In genomic region chr11:107545747-107546476, GRCm38 (mm10) we compare ENCODE assay signal across 8 mouse cellular contexts. TPM values are rescaled to one million over a fixed set of nuclear protein-coding genes. Genes with fewer than 3 reads are reported as not detected.
DNase-seq lines count a peak whose midpoint lies in the region; ATAC-seq lines count a peak whose summit lies in the region.

No protein-coding gene starts in this region.

- H3K4me3 ChIP-seq in heart, embryonic 14.5 days (ENCODE audit: control insufficient read depth in 1 of 2, insufficient read depth in 1 of 2, low read depth in 1 of 2, low read length in 2 of 2) = peak overlapping the region in 1 of 2 experiments; percentile 99; a peak in 2 of 4 replicates
- H3K4me3 ChIP-seq in hindbrain, embryonic 11.5 days (ENCODE audit: low read depth, low read length) = peak overlapping the region; percentile 96; the same call in 1 of the 2 replicates
- H3K4me3 ChIP-seq in limb, embryonic 12.5 days (replicated peaks) = peak overlapping the region; percentile 95
- no peak overlapping the region for H3K4me3 ChIP-seq in neural tube, embryonic 12.5 days

- H3K36me3 ChIP-seq in heart, embryonic 14.5 days (ENCODE audit: control insufficient read depth, insufficient read depth, low read length) = peaks cover 18% of the 10 kb centered on the region
- no peaks in the 10 kb centered on the region for H3K36me3 ChIP-seq in hindbrain, embryonic 11.5 days (ENCODE audit: control insufficient read depth, insufficient read depth, low read length)
- H3K36me3 ChIP-seq in limb, embryonic 12.5 days = peaks cover 14% of the 10 kb centered on the region; the same call in 1 of the 2 replicates
- peaks cover 7% of the 10 kb centered on the region; the same call in 1 of the 2 replicates for H3K36me3 ChIP-seq in neural tube, embryonic 12.5 days

- intact Hi-C loops in heart, postnatal 36 days (cut with DNase I) = no loop called here

- H3K9me3 ChIP-seq in heart, embryonic 14.5 days (ENCODE audit: control insufficient read depth, low read length) = no peaks in the 10 kb centered on the region
- no peaks in the 10 kb centered on the region for H3K9me3 ChIP-seq in hindbrain, embryonic 11.5 days (ENCODE audit: control insufficient read depth, low read length)
- no peaks in the 10 kb centered on the region for H3K9me3 ChIP-seq in limb, embryonic 12.5 days
- no peaks in the 10 kb centered on the region for H3K9me3 ChIP-seq in neural tube, embryonic 12.5 days

- no peak for DNase-seq in heart, postnatal 36 days
- DNase-seq in hindbrain, embryonic 11.5 days (ENCODE audit: low spot score) = peak; percentile 9
- DNase-seq in right cerebral cortex, postnatal 25 days = no peak
- DNase-seq in cerebellum, adult 11-12 months = no peak
- no peak for DNase-seq in spleen, postnatal 10 days (ENCODE audit: low spot score in 2 of 2)

- peak overlapping the region; percentile 100 for H3K4me2 ChIP-seq in heart, embryonic 14.5 days (ENCODE audit: low read length)
- peak overlapping the region; percentile 100 for H3K4me2 ChIP-seq in hindbrain, embryonic 11.5 days (replicated peaks; ENCODE audit: low read depth, low read length)
- H3K4me2 ChIP-seq in limb, embryonic 12.5 days = peak overlapping the region; percentile 99
- peak overlapping the region; percentile 97 for H3K4me2 ChIP-seq in neural tube, embryonic 12.5 days (replicated peaks)

- WGBS in heart, embryonic 14.5 days = 26% methylated on average over 13 of the region's 13 CpGs
- 23% methylated on average over 13 of the region's 13 CpGs for WGBS in hindbrain, embryonic 11.5 days
- WGBS in limb, embryonic 12.5 days = 25% methylated on average over 13 of the region's 13 CpGs
- WGBS in neural tube, embryonic 12.5 days = 27% methylated on average over 13 of the region's 13 CpGs

- no peak overlapping the region for H3K9ac ChIP-seq in heart, embryonic 14.5 days (ENCODE audit: low read length)
- H3K9ac ChIP-seq in hindbrain, embryonic 11.5 days (ENCODE audit: low read depth, low read length) = no peak overlapping the region; the same call in 1 of the 2 replicates
- no peak overlapping the region for H3K9ac ChIP-seq in limb, embryonic 12.5 days (replicated peaks)
- H3K9ac ChIP-seq in neural tube, embryonic 12.5 days = no peak overlapping the region

- H3K27me3 ChIP-seq in heart, embryonic 14.5 days (ENCODE audit: control insufficient read depth, insufficient read depth, low read length) = no peaks in the 10 kb centered on the region
- H3K27me3 ChIP-seq in hindbrain, embryonic 11.5 days (ENCODE audit: control insufficient read depth, insufficient read depth, low read length) = peaks cover 4% of the 10 kb centered on the region; the same call in 1 of the 2 replicates
- no peaks in the 10 kb centered on the region for H3K27me3 ChIP-seq in limb, embryonic 12.5 days
- no peaks in the 10 kb centered on the region for H3K27me3 ChIP-seq in neural tube, embryonic 12.5 days (replicated peaks)

- no peak for ATAC-seq in heart, embryonic 14.5 days (ENCODE audit: insufficient number of reproducible peaks, insufficient read depth, low FRiP score, low read depth)
- no peak for ATAC-seq in hindbrain, embryonic 11.5 days (ENCODE audit: low FRiP score)
- ATAC-seq in limb, embryonic 12.5 days (ENCODE audit: insufficient number of reproducible peaks, insufficient read depth, low FRiP score, low TSS enrichment, low read depth) = no peak
- ATAC-seq in neural tube, embryonic 12.5 days (ENCODE audit: low FRiP score, low read depth) = no peak

- no peak overlapping the region for H3K27ac ChIP-seq in heart, embryonic 14.5 days (replicated peaks in 1 of 2; ENCODE audit: control insufficient read depth in 1 of 2, insufficient read depth in 1 of 2, low read depth in 2 of 2, low read length in 2 of 2)
- no peak overlapping the region for H3K27ac ChIP-seq in hindbrain, embryonic 11.5 days (ENCODE audit: low read depth, low read length)
- no peak overlapping the region for H3K27ac ChIP-seq in limb, embryonic 12.5 days
- no peak overlapping the region for H3K27ac ChIP-seq in neural tube, embryonic 12.5 days

- peaks cover 2 to 22% of the 10 kb centered on the region in 2 experiments; a peak in 3 of 4 replicates for H3K4me1 ChIP-seq in heart, embryonic 14.5 days (ENCODE audit: control insufficient read depth in 2 of 2, insufficient read depth in 2 of 2, low read length in 2 of 2)
- 0 out of 2 replicates have a peak, but pooled peaks cover 2% of the 10 kb centered on the region for H3K4me1 ChIP-seq in hindbrain, embryonic 11.5 days (replicated peaks; ENCODE audit: control insufficient read depth, insufficient read depth, low read length)
- H3K4me1 ChIP-seq in limb, embryonic 12.5 days (replicated peaks) = peaks cover 10% of the 10 kb centered on the region
- H3K4me1 ChIP-seq in neural tube, embryonic 12.5 days = peaks cover 16% of the 10 kb centered on the region

RNA-seq across cellular contexts. Expression of gene Helz, which starts 1.8 kb away (rescaled TPM):
- 17.5 and 18.7 TPM in 2 replicates for polyA plus RNA-seq in heart, embryonic 14.5 days (2014; fragmentation: Nextera tagmentation; extraction: Ambion mirVana)
- 10 to 100 TPM; 24.4 to 27.7 TPM for total RNA-seq in heart, postnatal 36 days (2021)
- 18.8 and 22.6 TPM in 2 replicates for polyA plus RNA-seq in hindbrain, embryonic 11.5 days (2014; fragmentation: Nextera tagmentation; extraction: Ambion mirVana)
- polyA plus RNA-seq in limb, embryonic 12.5 days (2016; fragmentation: Nextera tagmentation; extraction: Ambion mirVana) = 19.1 and 22.4 TPM in 2 replicates
- polyA plus RNA-seq in neural tube, embryonic 12.5 days (2016; fragmentation: Nextera tagmentation; extraction: Ambion mirVana) = 18.4 and 20.1 TPM in 2 replicates
